Mouse (Mus musculus): ENCODE data around the gene Trim30b.
"Not testable (repeated sequence)": the region's sequence is repeated elsewhere in the genome, so short reads cannot be mapped to it uniquely, and the experiment has no call there.

Trim30b gene

GRCm38 (mm10) chr7:104369736-104370414 is at the start of gene Trim30b:
TSS of gene Trim30b (minus strand) at chr7:104369884.
- DNase-seq, result no peak

- DNase-seq, result no peak
These were observed 34.8 kb upstream of the Trim30b start for GRCm38 (mm10) chr7:104404460-104404950.

GRCm38 (mm10) chr7:104401140-104401539 is 31.5 kb upstream of the Trim30b start:
- DNase-seq, result no peak

- no peak for DNase-seq
These were observed 31.0 kb upstream of the Trim30b start, which contains the start of gene Trim30c for GRCm38 (mm10) chr7:104400698-104401097. TSS of gene Trim30c (minus strand) at chr7:104400837.

- no peak for DNase-seq
These were observed 28.8 kb upstream of the Trim30b start for GRCm38 (mm10) chr7:104398492-104398891.

- no peak for DNase-seq
These were observed 3.3 kb downstream of the Trim30b start for GRCm38 (mm10) chr7:104366339-104366738.

- DNase-seq, result no peak
These were observed 16.1 kb downstream of the Trim30b start for GRCm38 (mm10) chr7:104353600-104353967.

- peak; percentile 4 for DNase-seq
These were observed 16.7 kb downstream of the Trim30b start, which contains the start of gene Trim12c for GRCm38 (mm10) chr7:104352717-104353599. TSS of gene Trim12c (minus strand) at chr7:104353362.

- DNase-seq, result not testable (repeated sequence)
These were observed 21.6 kb downstream of the Trim30b start for GRCm38 (mm10) chr7:104348043-104348442.

- not testable (repeated sequence) for DNase-seq
These were observed 28.9 kb downstream of the Trim30b start for GRCm38 (mm10) chr7:104340744-104341143.

GRCm38 (mm10) chr7:104335547-104335946 is 34.1 kb downstream of the Trim30b start:
- not testable (repeated sequence) for DNase-seq

GRCm38 (mm10) chr7:104329171-104329570 is 40.5 kb downstream of the Trim30b start, which contains the start of gene Trim34b:
TSS of gene Trim34b (plus strand) at chr7:104329471.
- not testable (repeated sequence) for DNase-seq

GRCm38 (mm10) chr7:104322028-104322427 is 47.7 kb downstream of the Trim30b start:
- DNase-seq, result no peak

GRCm38 (mm10) chr7:104315369-104316080 is 54.2 kb downstream of the Trim30b start, which contains the start of gene Trim12a:
TSS of gene Trim12a (minus strand) at chr7:104315466.
- not testable (repeated sequence) for DNase-seq

- no peak for DNase-seq
These were observed 54.8 kb downstream of the Trim30b start for GRCm38 (mm10) chr7:104314796-104315353.
